Mouse (Mus musculus) activated CD4-positive, CD25-positive, alpha-beta regulatory T cell, adult 4 months (primary cell): ENCODE results near the gene Mpc2. TPM values are rescaled to one million over a fixed set of nuclear protein-coding genes. Genes with fewer than 3 reads are reported as not detected.

Experiments
- ATAC-seq: one replicate; pipeline ENCODE4 v1.8.0; 2017
- polyA plus RNA-seq, 2 experiments: library from polyadenylated mRNA; unstranded; fragments of 100-300 nt; shearing (Covaris generic); gene quantifications; one replicate each; pipeline ENCODE4 v1.2.1; 2017

Gene Mpc2
- polyA plus RNA-seq, 2 experiments from 2014 or later = 68.3 to 83.6 TPM

GRCm38 (mm10) chr1:165506303-165506702, 45.9 kb downstream of the Mpc2 start:
- ATAC-seq = no peak

GRCm38 (mm10) chr1:165510161-165510560, 49.7 kb downstream of the Mpc2 start:
- ATAC-seq = no peak

- ATAC-seq = no peak
Measured at GRCm38 (mm10) chr1:165520716-165521115, 60.3 kb downstream of the Mpc2 start.

Other genes starting within 250 kb of the Mpc2 start
- gene Tiprl, start 223.6 kb upstream of the Mpc2 start, polyA plus RNA-seq = 100 to 1,000 TPM; 115 to 125 TPM
- not detected for gene Gpr161, start 164.8 kb upstream of the Mpc2 start, polyA plus RNA-seq
- gene Dcaf6, start 162 bp upstream of the Mpc2 start, polyA plus RNA-seq = 1 to 10 TPM; 5.8 to 8.0 TPM
- under 1 TPM in 1 of 2 experiments, not detected in 1; 0.75 TPM for gene Adcy10, start 24.5 kb downstream of the Mpc2 start, polyA plus RNA-seq
- gene Mpzl1, start 173.9 kb downstream of the Mpc2 start, polyA plus RNA-seq = 1 to 10 TPM in 1 of 2 experiments, not detected in 1; 1.4 TPM
- gene Rcsd1, start 249.1 kb downstream of the Mpc2 start, polyA plus RNA-seq = 100 to 1,000 TPM; 110 to 112 TPM